Mouse (Mus musculus) embryo, embryonic 9.5 days (tissue): ENCODE results near the gene Pde7b.
"Not testable (repeated sequence)": the region's sequence is repeated elsewhere in the genome, so short reads cannot be mapped to it uniquely, and the experiment has no call there.

ENCODE experiments used
- DNase-seq: peaks from one replicate; pipeline ENCODE4 v3.0.0-alpha.2; 2017; ENCODE audit errors: extremely low spot score

Pde7b gene

GRCm38 (mm10) chr10:20548833-20549710, 175.8 kb downstream of the Pde7b start:
- peak; percentile 35 for DNase-seq

GRCm38 (mm10) chr10:20547951-20548551, 176.8 kb downstream of the Pde7b start:
- peak; percentile 70 for DNase-seq

GRCm38 (mm10) chr10:20543121-20543520, 181.8 kb downstream of the Pde7b start:
- no peak for DNase-seq

- no peak for DNase-seq
Observed at GRCm38 (mm10) chr10:20533811-20534210, 191.1 kb downstream of the Pde7b start.

- no peak for DNase-seq
Observed at GRCm38 (mm10) chr10:20531921-20532320, 193.0 kb downstream of the Pde7b start.

- no peak for DNase-seq
Observed at GRCm38 (mm10) chr10:20528544-20529411, 196.1 kb downstream of the Pde7b start.

GRCm38 (mm10) chr10:20527737-20528136, 197.1 kb downstream of the Pde7b start:
- DNase-seq = no peak

GRCm38 (mm10) chr10:20518529-20518889, 206.4 kb downstream of the Pde7b start:
- no peak for DNase-seq

GRCm38 (mm10) chr10:20517756-20518528, 206.9 kb downstream of the Pde7b start:
- DNase-seq = not testable (repeated sequence)

GRCm38 (mm10) chr10:20513891-20514290, 211.0 kb downstream of the Pde7b start:
- DNase-seq = no peak

- no peak for DNase-seq
Observed at GRCm38 (mm10) chr10:20513461-20513860, 211.4 kb downstream of the Pde7b start.

GRCm38 (mm10) chr10:20509819-20510218, 215.1 kb downstream of the Pde7b start:
- DNase-seq = no peak

- no peak for DNase-seq
Observed at GRCm38 (mm10) chr10:20508497-20508896, 216.4 kb downstream of the Pde7b start.

- no peak for DNase-seq
Observed at GRCm38 (mm10) chr10:20507732-20508412, 217.0 kb downstream of the Pde7b start.

- DNase-seq = no peak
Observed at GRCm38 (mm10) chr10:20507069-20507468, 217.8 kb downstream of the Pde7b start.

GRCm38 (mm10) chr10:20505454-20505853, 219.4 kb downstream of the Pde7b start:
- DNase-seq = no peak

GRCm38 (mm10) chr10:20504800-20505199, 220.1 kb downstream of the Pde7b start:
- no peak for DNase-seq

- no peak for DNase-seq
Observed at GRCm38 (mm10) chr10:20503265-20504025, 221.4 kb downstream of the Pde7b start.

GRCm38 (mm10) chr10:20501221-20501620, 223.7 kb downstream of the Pde7b start:
- no peak for DNase-seq

GRCm38 (mm10) chr10:20495051-20495450, 229.8 kb downstream of the Pde7b start:
- no peak for DNase-seq
